Mouse (Mus musculus) kidney, embryonic 15.5 days (tissue): ENCODE measurements at regions not wholly inside any gene's neighbourhood (a gene's known extent, or its start where the extent isn't known, plus 50 kb on each side); places are given as distances from the start of the nearest gene placed in this dataset.
A peak's percentile ranks its signal among the peaks of the same experiment; 100 is the strongest.

ENCODE experiments used
- ATAC-seq: fragments of 200-750 bp; cut with Nextera tagmentation; replicated peaks from 2 replicates; pipeline ENCODE4 v1.8.0; 2017; ENCODE audit warnings: moderate TSS enrichment; ENCODE audit not compliant: low FRiP score
- H3K27ac ChIP-seq: fragments of 300-500 bp; sonication (generic); 2 replicates; pipeline ENCODE4 v1.5.1; 2015; ENCODE audit warnings: mild to moderate bottlenecking, inconsistent platforms
- H3K27me3 ChIP-seq: fragments of 300-500 bp; sonication (generic); 2 replicates; pipeline ENCODE4 v1.6.1; 2015; ENCODE audit warnings: inconsistent platforms
- H3K36me3 ChIP-seq: fragments of 300-500 bp; sonication (generic); 2 replicates; pipeline ENCODE4 v1.6.1; 2015; ENCODE audit warnings: inconsistent platforms
- H3K4me1 ChIP-seq: fragments of 300-500 bp; sonication (generic); 2 replicates; pipeline ENCODE4 v1.6.1; 2015; ENCODE audit warnings: inconsistent platforms
- H3K4me2 ChIP-seq: fragments of 300-500 bp; sonication (generic); 2 replicates; pipeline ENCODE4 v1.6.1; 2015; ENCODE audit warnings: moderate library complexity, mild to moderate bottlenecking, inconsistent platforms
- H3K4me3 ChIP-seq: fragments of 300-500 bp; sonication (generic); replicated peaks from 2 replicates; pipeline ENCODE4 v1.5.1; 2015; ENCODE audit warnings: mild to moderate bottlenecking, inconsistent platforms
- H3K9ac ChIP-seq: fragments of 300-500 bp; sonication (generic); 2 replicates; pipeline ENCODE4 v1.6.1; 2015; ENCODE audit warnings: mild to moderate bottlenecking, inconsistent platforms
- H3K9me3 ChIP-seq: fragments of 300-500 bp; sonication (generic); replicated peaks from 2 replicates; pipeline ENCODE4 v1.6.1; 2016; ENCODE audit warnings: inconsistent platforms
- WGBS: fragments of 180-500 bp; shearing (Covaris S2); methylation state at CpG from one replicate; pipeline ENCODE4 v1.1.7; 2015; ENCODE audit warnings: mixed read lengths; 5-methylcytosine and 5-hydroxymethylcytosine counted together

DNA sequence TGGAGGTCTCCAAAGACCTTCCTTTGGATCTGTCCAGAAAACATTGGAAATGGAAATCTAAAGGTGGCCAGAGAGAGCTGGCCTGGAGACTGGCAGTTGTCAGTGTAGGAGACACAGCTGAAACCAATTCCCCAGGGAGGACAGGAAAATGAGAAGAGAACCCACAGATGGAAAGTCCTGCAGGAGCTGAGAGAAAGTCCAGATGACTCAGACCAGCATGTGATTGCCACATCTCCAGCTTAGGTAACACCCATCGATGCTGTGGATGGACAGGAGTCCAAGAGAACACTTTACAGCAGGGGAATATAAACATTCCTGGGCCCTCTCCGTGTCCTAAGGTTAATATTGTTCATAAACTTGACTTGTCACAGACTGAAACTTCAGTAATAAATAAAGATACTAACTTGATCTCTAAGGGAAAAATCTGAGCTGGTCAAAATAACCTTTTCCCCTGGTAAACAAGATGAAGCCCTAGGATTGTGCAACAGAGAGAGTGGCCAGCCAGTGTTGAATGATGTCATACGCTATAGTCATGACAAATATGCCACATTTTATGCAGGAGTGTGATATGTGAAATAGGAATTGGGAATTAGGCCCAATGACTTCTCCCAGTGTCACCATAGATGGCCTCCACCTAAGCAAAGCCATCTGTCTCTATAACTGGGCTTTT, 120.4 kb upstream of the Usp24 start:
- ATAC-seq, result no peak
- 53% methylated on average over 3 of the region's 3 CpGs for WGBS

GRCm38 (mm10) chr4:106199833-106200232, 116.2 kb upstream of the Usp24 start:
- H3K9ac ChIP-seq, result no peak overlapping the region
- peaks cover 22% of the 10 kb centered on the region for H3K4me1 ChIP-seq
- no peaks in the 10 kb centered on the region for H3K27me3 ChIP-seq
- peak; percentile 73 for ATAC-seq
- no peaks in the 10 kb centered on the region for H3K9me3 ChIP-seq
- H3K4me3 ChIP-seq, result no peak overlapping the region
- peak overlapping the region; percentile 64 for H3K27ac ChIP-seq
- H3K4me2 ChIP-seq, result peak overlapping the region; percentile 36
- H3K36me3 ChIP-seq, result no peaks in the 10 kb centered on the region
- WGBS, result 11% methylated on average over 11 of the region's 11 CpGs

More for the DNA sequence above, 120.4 kb upstream of the Usp24 start:
- no peak overlapping the region for H3K4me3 ChIP-seq
- no peaks in the 10 kb centered on the region for H3K9me3 ChIP-seq
- no peaks in the 10 kb centered on the region for H3K27me3 ChIP-seq
- peaks cover 25% of the 10 kb centered on the region for H3K4me1 ChIP-seq
- H3K9ac ChIP-seq, result no peak overlapping the region
- H3K27ac ChIP-seq, result no peak overlapping the region
- no peak overlapping the region for H3K4me2 ChIP-seq
- H3K36me3 ChIP-seq, result no peaks in the 10 kb centered on the region

GRCm38 (mm10) chr4:106200241-106200640, 115.8 kb upstream of the Usp24 start:
- H3K27me3 ChIP-seq, result no peaks in the 10 kb centered on the region
- peak; percentile 83 for ATAC-seq
- H3K9me3 ChIP-seq, result no peaks in the 10 kb centered on the region
- H3K36me3 ChIP-seq, result no peaks in the 10 kb centered on the region
- peaks cover 22% of the 10 kb centered on the region for H3K4me1 ChIP-seq
- 24% methylated on average over 6 of the region's 6 CpGs for WGBS
- peak overlapping the region; percentile 64 for H3K27ac ChIP-seq
- no peak overlapping the region for H3K9ac ChIP-seq
- no peak overlapping the region for H3K4me3 ChIP-seq
- peak overlapping the region; percentile 36 for H3K4me2 ChIP-seq

DNA sequence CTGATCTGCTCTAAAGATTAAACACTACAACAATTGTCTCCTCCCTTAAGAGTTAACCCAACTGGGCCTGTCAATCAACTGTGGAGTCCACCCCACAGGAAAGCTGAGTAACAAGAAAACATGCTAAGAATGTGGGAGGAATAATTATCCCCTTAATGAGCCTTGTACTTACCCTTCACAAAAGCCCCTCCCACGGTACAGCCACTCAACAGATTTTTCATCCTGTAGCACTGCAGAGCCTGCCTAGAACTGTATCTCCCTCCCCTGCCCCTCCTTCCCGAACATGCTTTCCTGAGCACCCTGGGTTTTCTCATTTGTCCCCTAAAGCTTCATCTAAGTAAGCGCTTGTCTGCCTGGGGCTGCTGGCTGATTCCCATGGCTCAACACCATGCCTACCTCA, 113.5 kb upstream of the Usp24 start:
- ATAC-seq, result peak; percentile 44
- 39% methylated on average over 3 of the region's 3 CpGs for WGBS

DNA sequence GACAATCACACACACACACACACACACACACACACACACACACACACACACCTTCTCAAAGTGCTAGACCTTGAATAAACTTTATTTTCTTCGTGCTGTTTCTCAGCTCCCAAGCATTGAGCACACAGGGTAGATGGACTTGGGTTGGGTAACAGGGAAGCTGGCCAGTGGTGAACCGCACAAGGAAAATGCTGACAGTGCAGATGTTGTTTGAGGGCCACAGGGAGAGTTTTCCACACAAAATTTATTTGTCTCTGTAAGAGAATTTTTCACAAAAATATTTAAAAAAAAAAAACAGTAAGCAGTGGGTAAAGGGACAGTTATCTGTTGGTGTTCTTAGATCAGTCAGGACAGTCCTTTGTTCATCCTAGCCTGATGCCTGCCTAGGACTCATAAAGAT, 110.8 kb upstream of the Usp24 start:
- no peaks in the 10 kb centered on the region for H3K36me3 ChIP-seq
- WGBS, result 82% methylated on average over 2 of the region's 2 CpGs
- ATAC-seq, result no peak
- no peaks in the 10 kb centered on the region for H3K27me3 ChIP-seq
- peaks cover 21% of the 10 kb centered on the region for H3K4me1 ChIP-seq
- no peak overlapping the region for H3K4me2 ChIP-seq
- H3K27ac ChIP-seq, result no peak overlapping the region
- no peaks in the 10 kb centered on the region for H3K9me3 ChIP-seq
- no peak overlapping the region for H3K9ac ChIP-seq
- H3K4me3 ChIP-seq, result no peak overlapping the region

More for the DNA sequence above, 113.5 kb upstream of the Usp24 start:
- H3K27ac ChIP-seq, result no peak overlapping the region
- no peaks in the 10 kb centered on the region for H3K36me3 ChIP-seq
- no peaks in the 10 kb centered on the region for H3K27me3 ChIP-seq
- H3K4me3 ChIP-seq, result no peak overlapping the region
- no peaks in the 10 kb centered on the region for H3K9me3 ChIP-seq
- no peak overlapping the region for H3K4me2 ChIP-seq
- peaks cover 34% of the 10 kb centered on the region for H3K4me1 ChIP-seq
- H3K9ac ChIP-seq, result no peak overlapping the region

GRCm38 (mm10) chr4:106206023-106206422, 110.0 kb upstream of the Usp24 start:
- H3K9ac ChIP-seq, result no peak overlapping the region
- no peaks in the 10 kb centered on the region for H3K27me3 ChIP-seq
- peak; percentile 47 for ATAC-seq
- peaks cover 16% of the 10 kb centered on the region for H3K4me1 ChIP-seq
- no peaks in the 10 kb centered on the region for H3K36me3 ChIP-seq
- no peaks in the 10 kb centered on the region for H3K9me3 ChIP-seq
- WGBS, result 55% methylated on average over 2 of the region's 2 CpGs
- H3K4me2 ChIP-seq, result no peak overlapping the region
- H3K4me3 ChIP-seq, result no peak overlapping the region
- H3K27ac ChIP-seq, result no peak overlapping the region

GRCm38 (mm10) chr4:106209465-106209864, 106.5 kb upstream of the Usp24 start:
- Histone ChIP-seq H3K4me3 (no peak overlapping the region), H3K27ac (no peak overlapping the region), H3K9ac (no peak overlapping the region), H3K4me1 (peaks cover 15% of the 10 kb centered on the region), H3K36me3 (no peaks in the 10 kb centered on the region), H3K4me2 (no peak overlapping the region), H3K9me3 (no peaks in the 10 kb centered on the region), H3K27me3 (no peaks in the 10 kb centered on the region)
- 0 out of 2 replicates have a peak, but pooled peaks have one; percentile 36 for ATAC-seq
- 87% methylated on average over 11 of the region's 11 CpGs for WGBS

DNA sequence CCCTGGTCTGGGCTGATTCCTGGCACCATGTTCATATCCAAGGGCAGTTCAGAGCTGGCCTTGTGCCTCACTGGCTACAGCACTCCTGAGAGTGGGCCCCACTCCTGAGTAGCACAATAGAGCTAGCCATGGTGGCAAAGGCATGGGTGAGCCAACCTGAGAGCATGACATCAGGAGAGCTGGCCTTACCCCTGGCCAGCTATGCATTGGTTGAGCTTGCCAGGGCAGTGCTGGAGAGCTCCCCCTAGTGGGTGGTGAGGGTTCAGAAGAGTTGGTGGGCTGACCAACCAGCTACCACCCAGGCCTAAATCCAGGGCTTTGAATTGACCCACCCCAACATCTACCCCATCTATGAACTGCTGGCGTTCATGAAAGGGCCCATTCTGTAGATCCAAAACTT, 106.0 kb upstream of the Usp24 start:
- H3K4me3 ChIP-seq, result no peak overlapping the region
- H3K27me3 ChIP-seq, result no peaks in the 10 kb centered on the region
- WGBS, result 100% methylated on average over 1 of the region's 1 CpGs
- peaks cover 15% of the 10 kb centered on the region for H3K4me1 ChIP-seq
- H3K4me2 ChIP-seq, result no peak overlapping the region
- no peaks in the 10 kb centered on the region for H3K9me3 ChIP-seq
- no peak overlapping the region for H3K9ac ChIP-seq
- no peaks in the 10 kb centered on the region for H3K36me3 ChIP-seq
- 0 out of 2 replicates have a peak, but pooled peaks have one; percentile 9 for ATAC-seq
- H3K27ac ChIP-seq, result no peak overlapping the region

GRCm38 (mm10) chr4:106214170-106214569, 101.8 kb upstream of the Usp24 start:
- H3K9me3 ChIP-seq, result no peaks in the 10 kb centered on the region
- no peak overlapping the region for H3K4me3 ChIP-seq
- no peaks in the 10 kb centered on the region for H3K27me3 ChIP-seq
- 85% methylated on average over 5 of the region's 5 CpGs for WGBS
- no peak overlapping the region for H3K4me2 ChIP-seq
- H3K9ac ChIP-seq, result no peak overlapping the region
- ATAC-seq, result no peak
- H3K36me3 ChIP-seq, result no peaks in the 10 kb centered on the region
- H3K27ac ChIP-seq, result no peak overlapping the region
- H3K4me1 ChIP-seq, result peaks cover 3% of the 10 kb centered on the region; the same call in 1 of the 2 replicates

DNA sequence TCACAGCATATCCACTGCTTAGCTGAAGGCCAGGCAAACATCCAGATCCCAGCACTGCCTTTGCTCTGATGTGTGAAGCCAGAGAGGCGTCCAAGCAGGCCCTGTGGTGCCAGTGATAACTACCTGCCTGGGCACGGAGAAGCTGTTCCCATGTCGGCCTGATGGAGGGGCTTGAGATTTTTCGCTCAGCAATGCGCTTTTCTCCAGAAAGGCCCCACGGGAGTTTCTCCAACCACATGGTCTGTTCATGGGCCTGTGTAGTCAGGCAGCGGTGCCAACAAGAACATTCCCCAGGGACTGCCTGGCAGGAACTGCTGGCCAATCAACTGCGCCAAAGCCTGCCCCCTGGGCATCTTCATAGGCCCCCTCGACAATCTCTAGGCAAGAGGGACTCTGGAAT, 95.4 kb upstream of the Usp24 start:
- Histone ChIP-seq H3K36me3 (no peaks in the 10 kb centered on the region), H3K27me3 (no peaks in the 10 kb centered on the region), H3K4me3 (no peak overlapping the region), H3K27ac (no peak overlapping the region), H3K9me3 (no peaks in the 10 kb centered on the region), H3K4me1 (peaks cover 4% of the 10 kb centered on the region; the same call in 1 of the 2 replicates), H3K9ac (no peak overlapping the region), H3K4me2 (no peak overlapping the region)
- no peak for ATAC-seq
- 77% methylated on average over 9 of the region's 9 CpGs for whole genome bisulfite sequencing

GRCm38 (mm10) chr4:106225184-106225862, 90.7 kb upstream of the Usp24 start:
- ATAC-seq, result no peak
- Histone ChIP-seq H3K9me3 (no peaks in the 10 kb centered on the region), H3K9ac (no peak overlapping the region), H3K4me2 (peak overlapping the region; percentile 39), H3K4me3 (no peak overlapping the region), H3K27me3 (no peaks in the 10 kb centered on the region), H3K27ac (no peak overlapping the region), H3K36me3 (no peaks in the 10 kb centered on the region), H3K4me1 (peaks cover 4% of the 10 kb centered on the region; the same call in 1 of the 2 replicates)
- 55% methylated on average over 12 of the region's 12 CpGs for WGBS

- Histone ChIP-seq H3K4me2 (no peak overlapping the region), H3K27me3 (no peaks in the 10 kb centered on the region)
- 64% methylated on average over 8 of the region's 8 CpGs for WGBS
Observed at GRCm38 (mm10) chr4:106227428-106227827, 88.6 kb upstream of the Usp24 start.

More at GRCm38 (mm10) chr4:106227428-106227827, 88.6 kb upstream of the Usp24 start:
- no peaks in the 10 kb centered on the region for H3K9me3 ChIP-seq
- H3K9ac ChIP-seq, result no peak overlapping the region
- no peak overlapping the region for H3K4me3 ChIP-seq
- ATAC-seq, result no peak
- H3K36me3 ChIP-seq, result no peaks in the 10 kb centered on the region
- H3K4me1 ChIP-seq, result peaks cover 5% of the 10 kb centered on the region
- H3K27ac ChIP-seq, result no peak overlapping the region
